Mouse (Mus musculus) erythroblast, adult 5-6 weeks (primary cell): ENCODE results near the gene Slc25a36. TPM values are rescaled to one million over a fixed set of nuclear protein-coding genes. Genes with fewer than 3 reads are reported as not detected.

Experiments used
- ATAC-seq: replicated peaks from 2 replicates; pipeline ENCODE4 v1.8.0; 2016; ENCODE audit warnings: moderate number of reproducible peaks, mild to moderate bottlenecking, moderate TSS enrichment, inconsistent platforms; ENCODE audit not compliant: poor library complexity, low FRiP score, severe bottlenecking
- total RNA-seq, 2 experiments: library from RNA; stranded (forward) in 1 of 2; stranded (reverse) in 1 of 2; fragments of 150-400 nt in 1 of 2; fragments of 200-764, 138-1000 nt in 1 of 2; gene quantifications; 2 replicates each; pipeline versions ENCODE4 v1.2.3 to v1.2.4; 2015 to 2017; ENCODE audit warnings: low replicate concordance in 2 of 2

Gene Slc25a36
- total RNA-seq, 2 experiments from 2014 or later, result 25.8 to 30.0 TPM

- ATAC-seq, result no peak
These were observed 54.2 kb downstream of the Slc25a36 start for GRCm38 (mm10) chr9:97056541-97057338.

DNA sequence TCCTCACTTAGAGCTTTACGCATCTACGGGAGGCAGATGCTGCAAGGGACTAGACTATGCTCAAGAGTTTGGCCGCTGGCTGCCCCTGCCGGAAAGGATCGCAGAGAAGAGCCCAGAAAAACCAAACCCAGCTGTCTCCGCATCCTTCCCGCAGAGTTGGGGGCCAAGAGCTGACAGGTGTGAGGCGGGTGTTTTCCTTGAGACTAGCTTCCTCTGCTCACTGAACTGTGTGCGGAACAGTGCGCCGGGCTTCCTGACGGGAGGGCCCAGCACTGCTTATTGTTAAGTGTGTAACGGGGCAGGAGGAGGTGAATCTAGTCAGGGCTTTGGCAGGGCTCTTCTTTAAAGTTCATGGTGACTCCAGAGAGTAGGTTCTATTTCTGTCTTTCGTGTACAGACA lies 55.1 kb downstream of the Slc25a36 start:
- ATAC-seq, result no peak

GRCm38 (mm10) chr9:97051176-97051575 lies 59.8 kb downstream of the Slc25a36 start:
- ATAC-seq, result no peak

DNA sequence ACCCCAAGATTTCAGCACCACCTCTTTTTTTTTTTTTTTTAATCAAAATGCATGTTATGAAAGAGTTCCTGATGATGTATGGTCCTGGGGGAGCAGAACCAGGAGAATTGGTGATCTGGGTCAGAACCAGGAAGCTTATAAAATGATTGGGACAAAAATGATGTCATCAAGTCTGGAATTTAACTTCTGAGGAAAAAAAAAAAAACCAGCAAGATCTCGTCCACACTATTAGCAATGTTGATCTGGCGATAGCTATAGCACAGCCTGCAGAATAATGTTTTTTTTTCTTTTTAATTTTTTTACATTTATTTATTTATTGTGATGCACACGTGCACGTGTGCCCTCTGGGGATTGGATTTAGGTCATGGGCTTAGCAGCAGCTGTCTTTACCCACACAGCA lies 64.7 kb downstream of the Slc25a36 start:
- no peak for ATAC-seq

DNA sequence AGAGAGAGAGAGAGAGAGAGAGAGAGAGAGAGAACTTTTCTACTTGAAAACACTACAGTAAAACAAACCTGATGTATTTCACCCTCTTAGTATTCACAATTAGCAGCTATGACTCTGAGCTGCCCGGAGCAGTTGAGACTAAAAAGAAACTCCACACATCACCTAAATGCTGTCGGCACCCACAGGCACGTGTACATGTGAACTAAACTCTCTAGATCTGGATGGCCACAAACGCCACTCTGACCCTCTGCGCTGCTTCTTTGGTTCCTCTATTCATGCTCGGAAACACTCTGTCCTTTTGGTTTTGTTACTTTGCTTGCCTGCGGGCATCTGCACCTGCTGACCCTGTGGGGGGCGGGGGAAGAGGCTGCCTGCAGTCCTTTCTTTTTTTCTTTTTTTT lies 69.3 kb downstream of the Slc25a36 start:
- no peak for ATAC-seq

- no peak for ATAC-seq
These were observed 72.9 kb downstream of the Slc25a36 start for GRCm38 (mm10) chr9:97038010-97038409.

- ATAC-seq, result no peak
These were observed 74.3 kb downstream of the Slc25a36 start for GRCm38 (mm10) chr9:97036656-97037055.

- no peak for ATAC-seq
These were observed 83.6 kb downstream of the Slc25a36 start for GRCm38 (mm10) chr9:97027361-97027760.

GRCm38 (mm10) chr9:97026006-97026405 lies 85.0 kb downstream of the Slc25a36 start:
- no peak for ATAC-seq

Other genes with a start within 250 kb of the Slc25a36 start
- 26.8 and 27.1 TPM in 2 replicates for gene Pxylp1, start 218.5 kb downstream of the Slc25a36 start, total RNA-seq (2015; ENCODE audit: low replicate concordance)
- gene Pxylp1, start 218.5 kb downstream of the Slc25a36 start, total RNA-seq (2017; ENCODE audit: low replicate concordance), result 13.5 and 16.6 TPM in 2 replicates
- gene Spsb4, start 92.3 kb downstream of the Slc25a36 start, total RNA-seq (2015; ENCODE audit: low replicate concordance), result 4.4 TPM in 1 of 2 replicates, not detected in the other
- gene Spsb4, start 92.3 kb downstream of the Slc25a36 start, total RNA-seq (2017; ENCODE audit: low replicate concordance), result not detected in 2 replicates